Mouse (Mus musculus) T-helper 1 cell (primary cell): Measurements from ENCODE around the gene 9930111J21Rik2.
"Not testable (repeated sequence)": the region's sequence is repeated elsewhere in the genome, so short reads cannot be mapped to it uniquely, and the experiment has no call there.

Experiments
- in situ Hi-C: fragments of 300-600 bp; cut with MboI, MseI; formaldehyde crosslinking; loops from one replicate; pipeline ENCODE4 v1.15.1; 2025; ENCODE audit warnings: high pct_unique_total_duplicates

Gene 9930111J21Rik2

GRCm38 (mm10) chr11:49078719-49079118, 27.7 kb upstream of the 9930111J21Rik2 start:
- in situ Hi-C loops, result no loop called here

- in situ Hi-C loops, result no loop called here
These were observed 26.0 kb upstream of the 9930111J21Rik2 start for GRCm38 (mm10) chr11:49077012-49077411.

GRCm38 (mm10) chr11:49076001-49076757, 25.1 kb upstream of the 9930111J21Rik2 start, which contains the start of gene Ifi47:
TSS of gene Ifi47 (plus strand) at chr11:49076587.
- in situ Hi-C loops, result not testable (repeated sequence)

- in situ Hi-C loops, result no loop called here
These were observed 17.3 kb upstream of the 9930111J21Rik2 start for GRCm38 (mm10) chr11:49068358-49068757.

GRCm38 (mm10) chr11:49063713-49064469, 12.8 kb upstream of the 9930111J21Rik2 start, which contains the start of gene Tgtp2:
TSS of gene Tgtp2 (minus strand) at chr11:49064206.
- in situ Hi-C loops, result loop anchor here (5.0 kb wide), 1 partner anchor 72 kb away; the partner anchor contains the start of genes Gm12185 and Tgtp1

GRCm38 (mm10) chr11:49061865-49062264, 10.8 kb upstream of the 9930111J21Rik2 start:
- in situ Hi-C loops, result loop anchor here (5.0 kb wide), 1 partner anchor 70 kb away; the partner anchor contains the start of genes Gm12185 and Tgtp1

- in situ Hi-C loops, result loop anchor here (5.0 kb wide), 1 partner anchor 68 kb away; the partner anchor contains the start of genes Gm12185 and Tgtp1
These were observed 9.0 kb upstream of the 9930111J21Rik2 start for GRCm38 (mm10) chr11:49060061-49060460.

- in situ Hi-C loops, result not testable (repeated sequence)
These were observed 852 bp upstream of the 9930111J21Rik2 start for GRCm38 (mm10) chr11:49051894-49052293.

- in situ Hi-C loops, result not testable (repeated sequence)
These were observed 978 bp downstream of the 9930111J21Rik2 start for GRCm38 (mm10) chr11:49050064-49050463.

- in situ Hi-C loops, result not testable (repeated sequence)
These were observed 39.0 kb downstream of the 9930111J21Rik2 start for GRCm38 (mm10) chr11:49012074-49012473.

- in situ Hi-C loops, result loop anchor here (5.0 kb wide), 1 partner anchor 69 kb away; no protein-coding TSS in a partner anchor
These were observed 44.3 kb downstream of the 9930111J21Rik2 start for GRCm38 (mm10) chr11:49006785-49007184.

GRCm38 (mm10) chr11:49006317-49006716, 44.7 kb downstream of the 9930111J21Rik2 start:
- in situ Hi-C loops, result loop anchor here (5.0 kb wide), 1 partner anchor 69 kb away; no protein-coding TSS in a partner anchor

GRCm38 (mm10) chr11:49000411-49000810, 50.6 kb downstream of the 9930111J21Rik2 start:
- in situ Hi-C loops, result not testable (repeated sequence)

GRCm38 (mm10) chr11:48994018-48994417, 57.0 kb downstream of the 9930111J21Rik2 start, which contains the start of gene Tgtp1:
TSS of gene Tgtp1 (minus strand) at chr11:48994172.
- in situ Hi-C loops, result loop anchor here (5.0 kb wide), 1 partner anchor 68 kb away; the partner anchor contains the start of gene Tgtp2

GRCm38 (mm10) chr11:48993296-48993695, 57.7 kb downstream of the 9930111J21Rik2 start:
- in situ Hi-C loops, result loop anchor here (5.0 kb wide), 1 partner anchor 69 kb away; the partner anchor contains the start of gene Tgtp2

GRCm38 (mm10) chr11:48991740-48992520, 59.1 kb downstream of the 9930111J21Rik2 start, which contains the start of gene Gm12185:
TSS of gene Gm12185 (minus strand) at chr11:48992226.
- in situ Hi-C loops, result loop anchor here (5.0 kb wide), 1 partner anchor 70 kb away; the partner anchor contains the start of gene Tgtp2

GRCm38 (mm10) chr11:48989981-48990380, 61.1 kb downstream of the 9930111J21Rik2 start:
- in situ Hi-C loops, result loop anchor here (5.0 kb wide), 1 partner anchor 72 kb away; the partner anchor contains the start of gene Tgtp2

- in situ Hi-C loops, result not testable (repeated sequence)
These were observed 62.8 kb downstream of the 9930111J21Rik2 start for GRCm38 (mm10) chr11:48988219-48988618.

- in situ Hi-C loops, result not testable (repeated sequence)
These were observed 68.2 kb downstream of the 9930111J21Rik2 start for GRCm38 (mm10) chr11:48982848-48983247.

GRCm38 (mm10) chr11:48980052-48980451, 71.0 kb downstream of the 9930111J21Rik2 start:
- in situ Hi-C loops, result not testable (repeated sequence)
